Mouse (Mus musculus): Measurements from ENCODE around the gene Sardh.

The Sardh gene

DNA sequence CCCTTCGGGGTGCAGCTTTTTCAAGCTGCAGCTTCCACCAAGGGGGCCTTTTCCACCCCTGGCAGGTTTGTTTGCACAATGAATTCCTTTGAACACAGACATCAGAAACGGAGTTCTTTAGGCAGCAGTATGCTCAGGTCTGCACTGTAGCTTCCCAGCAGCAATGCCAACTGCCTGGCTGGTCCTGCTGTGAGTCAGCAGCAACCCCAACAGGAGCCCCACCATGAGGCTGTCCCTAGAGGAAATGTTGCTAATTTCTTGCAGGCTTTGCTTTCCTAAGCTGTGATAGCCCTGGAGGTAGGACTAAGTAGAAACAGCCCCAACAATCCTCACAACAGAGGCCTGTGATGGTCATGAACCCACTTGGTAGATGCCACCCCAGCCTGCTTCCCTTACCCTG lies 81.1 kb downstream of the Sardh start:
- DNase-seq (ENCODE audit: low read depth, low spot score), result no peak

DNA sequence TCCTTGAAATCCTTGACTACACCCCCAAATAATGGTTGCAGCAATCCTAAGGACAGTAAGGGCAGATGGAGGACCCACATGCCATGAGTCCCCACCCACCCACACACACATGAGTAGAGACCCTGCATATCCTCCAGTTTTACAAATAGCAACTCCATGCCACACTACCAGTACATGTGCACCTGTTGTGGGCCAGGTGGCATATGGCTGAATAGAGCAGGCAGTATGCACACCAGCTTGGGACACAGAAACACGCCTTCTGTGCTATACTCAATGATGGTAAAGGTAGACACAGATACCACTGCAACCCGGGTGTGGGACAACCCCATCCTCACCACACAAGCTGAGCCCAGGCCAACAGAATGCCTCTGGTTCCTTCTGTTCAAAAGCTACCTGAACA lies 82.1 kb downstream of the Sardh start:
- DNase-seq (ENCODE audit: low read depth, low spot score), result no peak

DNA sequence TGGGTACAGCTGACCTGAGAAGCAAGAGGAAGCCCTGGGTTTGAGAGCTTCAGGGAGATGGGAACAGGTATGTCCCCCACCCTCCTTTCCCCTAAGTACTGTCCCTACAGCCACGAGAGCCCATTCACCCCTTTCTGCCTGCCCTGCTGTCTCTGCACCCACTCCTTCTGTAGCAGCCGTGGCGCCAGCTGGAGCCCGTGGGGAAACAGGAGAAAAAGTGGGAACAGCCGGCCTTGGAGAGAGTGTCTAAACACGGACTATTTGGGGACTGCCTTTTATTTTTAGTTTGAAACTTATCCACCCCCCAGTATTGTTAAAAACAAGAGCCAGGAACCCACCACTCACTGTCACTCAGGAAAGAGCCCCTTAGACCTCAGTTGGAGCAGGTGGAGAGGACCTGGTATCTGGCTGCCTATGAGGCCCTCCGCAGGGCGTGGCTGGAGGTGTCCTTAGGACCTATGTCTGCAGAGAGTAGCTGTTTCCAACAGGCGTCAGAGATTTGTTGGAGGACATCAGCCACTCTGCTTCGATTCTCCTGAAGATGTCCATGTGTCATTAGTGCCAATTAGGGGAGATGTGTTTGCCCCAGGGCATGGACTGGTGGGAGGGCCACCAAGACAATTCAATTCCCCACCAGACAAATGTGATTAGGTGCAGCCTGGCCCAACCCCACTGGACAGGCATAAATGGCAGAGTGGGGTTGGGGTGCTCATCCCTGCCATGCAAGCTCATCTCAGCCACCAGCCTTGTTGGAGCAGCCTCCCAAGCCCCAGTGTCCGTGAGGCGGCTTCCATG lies 83.1 kb downstream of the Sardh start, which contains the start of gene Dbh:
Gene Dbh (plus strand): TSS at position 438 of the 795 bp plus-strand sequence.
- DNase-seq (ENCODE audit: low read depth, low spot score), result no peak

DNA sequence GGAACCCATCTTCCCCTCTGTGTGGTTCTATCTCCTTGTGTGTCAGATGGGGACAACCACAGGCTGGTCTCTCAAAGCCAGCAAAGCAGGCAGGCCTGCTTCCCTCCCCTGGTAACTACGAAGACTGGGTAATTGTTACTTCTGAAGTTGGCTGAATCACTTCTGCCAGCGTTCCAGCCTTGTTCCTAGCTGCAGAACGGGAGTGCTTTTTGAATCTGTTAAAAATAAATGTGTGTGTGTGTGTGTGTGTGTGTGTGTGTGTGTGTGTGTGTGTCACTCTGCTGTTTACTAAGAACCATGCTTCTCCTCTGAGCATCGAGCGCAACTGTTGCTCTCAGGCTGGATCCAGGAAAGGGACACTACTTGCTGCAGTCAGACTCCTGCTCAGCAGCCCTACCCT lies 84.3 kb downstream of the Sardh start:
- no peak for DNase-seq (ENCODE audit: low read depth, low spot score)

DNA sequence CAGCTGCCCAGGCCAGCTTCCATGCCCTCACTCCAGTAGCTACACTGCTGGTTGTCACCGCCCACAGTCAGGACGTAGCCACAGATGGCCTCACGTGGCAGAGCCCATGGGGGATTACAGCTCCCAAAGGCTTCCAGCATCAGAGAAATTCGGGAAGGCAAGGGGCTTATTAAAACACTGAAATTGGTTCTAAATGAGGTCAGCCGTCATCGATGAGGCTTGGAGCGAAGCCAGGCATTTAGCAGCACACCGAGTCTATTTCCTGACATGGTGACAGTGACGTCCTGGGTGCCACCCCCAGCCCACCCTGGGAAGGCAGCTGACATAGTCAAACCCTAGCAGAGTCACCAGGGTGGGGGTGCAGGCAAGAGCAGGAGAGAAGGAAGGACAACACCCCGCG lies 85.5 kb downstream of the Sardh start:
- DNase-seq (ENCODE audit: low read depth, low spot score), result no peak

DNA sequence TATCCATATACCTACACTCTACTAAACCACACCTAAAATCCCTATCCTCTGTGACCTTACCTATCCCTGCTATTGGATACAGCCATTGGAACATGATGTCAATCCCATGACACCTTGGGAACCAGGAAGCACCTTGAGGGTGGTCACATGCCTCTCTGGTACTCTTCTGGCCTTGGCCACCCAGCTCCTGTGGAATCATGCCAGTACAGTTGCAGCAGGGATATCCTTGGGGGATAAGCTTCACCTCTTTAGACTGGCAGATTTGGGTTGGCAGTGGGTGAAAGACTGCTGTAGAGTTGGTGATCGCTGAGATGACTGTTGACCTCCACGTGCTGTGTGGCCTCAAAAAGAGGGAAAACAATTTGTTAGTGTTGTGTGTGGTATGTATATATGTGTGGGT lies 86.6 kb downstream of the Sardh start:
- DNase-seq (ENCODE audit: low read depth, low spot score), result no peak

DNA sequence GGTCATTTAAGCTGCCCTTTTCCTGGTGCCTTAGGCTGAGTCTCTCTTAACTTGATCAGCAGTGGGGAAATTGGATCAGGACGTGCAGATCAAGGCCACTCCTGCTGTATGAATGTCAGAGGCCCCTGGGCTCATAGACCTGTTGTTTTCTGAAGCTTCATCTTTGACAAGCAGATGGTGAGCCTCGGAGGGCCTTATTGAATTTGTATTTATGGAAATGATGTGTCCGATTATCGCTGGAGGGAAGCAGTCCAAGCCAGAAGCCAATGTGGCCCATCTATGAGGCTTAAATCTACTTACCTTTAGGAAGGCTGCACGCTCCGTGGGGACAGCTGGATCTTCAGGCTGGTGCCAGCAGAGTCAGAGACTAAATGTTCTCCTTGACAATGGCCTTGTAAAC lies 91.5 kb downstream of the Sardh start:
- no peak for DNase-seq (ENCODE audit: low read depth, low spot score)

DNA sequence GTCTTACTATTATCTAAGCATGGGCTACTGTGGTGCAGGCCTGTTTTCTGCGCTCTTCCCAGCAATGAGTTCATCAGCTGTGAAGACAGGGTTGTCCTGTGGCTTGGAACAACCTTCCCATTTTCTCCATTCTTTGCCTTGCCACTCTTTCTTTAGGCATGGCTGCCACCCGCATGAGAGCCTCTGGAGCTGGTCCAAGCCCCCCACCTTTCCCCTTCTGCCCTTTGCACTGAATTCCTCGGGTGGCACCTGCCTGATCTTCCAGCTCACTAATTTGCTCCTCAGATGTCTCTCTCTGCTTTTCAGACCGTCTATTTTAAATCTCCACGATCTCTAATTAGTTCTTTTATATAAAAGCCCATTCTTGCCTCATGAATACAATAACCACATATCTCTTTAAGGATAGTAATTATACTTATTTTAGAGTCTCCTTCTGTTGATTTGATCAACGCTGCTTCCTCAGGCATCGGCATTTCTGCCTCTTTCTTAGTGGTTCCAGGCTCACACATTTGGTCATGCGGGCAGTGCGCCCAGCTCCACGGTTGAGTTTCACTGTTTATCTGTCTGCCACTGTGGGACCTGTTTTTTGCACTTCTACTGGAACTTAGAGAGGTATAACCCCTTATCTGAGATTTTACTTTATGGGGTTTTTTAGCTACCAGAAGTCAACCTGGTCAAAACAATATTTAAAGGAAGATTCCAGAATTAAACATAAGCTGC lies 93.5 kb downstream of the Sardh start:
- DNase-seq (ENCODE audit: low read depth, low spot score), result no peak

DNA sequence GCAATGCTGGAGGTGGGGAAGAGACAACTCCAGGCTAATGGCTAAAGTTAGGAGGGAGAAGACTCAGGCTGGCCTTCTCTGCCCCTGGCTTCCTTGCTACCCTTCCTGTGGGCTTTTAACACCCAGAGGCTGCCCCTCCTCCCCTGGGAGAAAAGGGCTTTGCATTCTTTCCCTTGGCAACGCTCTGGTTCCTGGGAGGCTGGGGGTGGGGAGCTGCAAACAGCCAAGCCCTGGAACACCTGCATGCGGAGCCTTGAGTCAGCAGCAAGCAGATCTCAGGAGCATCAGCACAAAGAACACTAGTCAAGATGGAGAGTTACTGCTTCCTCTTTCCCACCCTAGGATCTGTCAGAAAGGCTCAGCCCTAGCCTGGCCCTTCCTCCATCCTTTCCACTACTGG lies 98.7 kb downstream of the Sardh start:
- DNase-seq (ENCODE audit: low read depth, low spot score), result no peak

DNA sequence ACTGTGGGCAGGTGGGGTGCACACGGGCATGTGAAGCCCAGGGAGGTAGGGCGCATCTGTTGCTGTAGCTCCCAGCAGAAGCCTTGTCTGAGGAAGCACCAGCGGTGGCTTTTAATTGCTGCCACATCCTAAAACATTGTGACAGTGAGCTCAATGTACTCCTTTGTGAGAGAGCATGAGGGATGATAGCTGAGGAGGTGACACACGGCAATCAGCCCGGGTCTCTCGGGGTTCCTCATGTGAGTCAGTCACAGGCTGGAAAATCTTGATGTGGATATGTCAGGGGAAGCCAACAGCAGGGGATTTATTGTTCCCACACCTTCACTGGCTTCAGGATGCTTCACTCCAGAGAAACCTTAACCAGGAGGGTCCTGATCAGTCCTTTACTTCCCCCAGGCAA lies 101.3 kb downstream of the Sardh start:
- no peak for DNase-seq (ENCODE audit: low read depth, low spot score)

DNA sequence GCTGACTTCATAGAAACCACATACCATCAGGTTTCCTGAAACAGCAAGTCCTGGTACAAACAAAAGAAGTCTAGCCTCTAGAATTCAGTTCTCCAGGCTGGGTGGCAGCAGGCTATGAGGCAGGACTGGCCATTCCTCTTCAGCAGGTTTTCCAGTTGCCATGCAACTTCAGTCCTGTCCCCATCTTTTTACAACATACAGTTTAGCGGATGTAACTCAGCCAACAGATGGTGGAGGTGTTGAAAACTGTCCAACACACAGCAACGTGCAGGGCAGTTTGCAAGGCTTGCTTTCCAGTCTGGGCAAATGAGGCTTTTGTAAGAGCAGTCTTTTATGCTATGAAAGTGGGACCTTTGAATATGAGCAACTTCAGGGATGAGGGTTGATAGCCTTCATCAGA lies 103.2 kb downstream of the Sardh start:
- DNase-seq (ENCODE audit: low read depth, low spot score), result no peak

DNA sequence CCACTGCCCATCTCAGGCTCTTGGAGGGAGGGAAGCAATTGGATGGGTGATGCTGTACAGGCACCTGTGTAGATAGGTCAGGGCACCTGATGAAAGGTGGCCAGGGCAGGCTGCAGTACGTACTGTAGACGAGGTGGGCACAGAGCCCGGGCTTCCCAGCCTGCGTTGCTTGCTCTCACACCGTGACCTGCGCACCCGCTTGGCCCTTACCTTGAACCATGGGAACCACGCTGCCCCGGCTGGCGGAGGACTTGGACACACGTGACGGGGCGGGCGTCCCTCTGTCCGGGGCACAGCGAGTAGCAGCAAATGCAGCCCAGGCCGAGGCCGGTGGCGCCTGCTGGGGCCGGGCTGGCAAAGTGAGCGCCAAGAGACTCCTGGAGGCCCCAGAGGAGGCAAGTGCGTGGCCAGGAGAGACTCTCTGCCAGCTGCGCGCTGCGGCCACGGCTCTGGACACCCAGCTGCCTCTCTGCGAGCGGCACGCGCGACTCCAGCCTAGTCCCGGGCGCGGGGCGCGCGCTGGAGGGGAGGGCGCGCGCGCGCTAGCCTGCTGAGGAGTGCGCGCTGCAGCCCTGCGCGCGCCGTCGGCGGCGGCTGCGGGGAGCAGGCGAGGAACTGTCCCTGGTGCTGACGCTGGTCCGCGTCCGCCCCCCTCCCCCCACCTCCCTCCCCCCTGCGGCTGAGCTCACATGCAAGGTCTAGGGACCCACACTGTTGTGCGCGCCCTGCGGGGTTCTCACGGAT lies 106.0 kb downstream of the Sardh start, which contains the start of gene Fam163b:
Gene Fam163b (minus strand): TSS at position 542 of the 744 bp plus-strand sequence.
- peak; percentile 20 for DNase-seq (ENCODE audit: low read depth, low spot score)

All from WW6 (cell line).